Mouse (Mus musculus) bone marrow, adult 2 months (tissue): ENCODE data around the gene Man1c1.

Source experiments
- CTCF ChIP-seq: fragments of 200-500 bp; IDR thresholded peaks from 2 replicates; pipeline ENCODE4 v1.5.1; 2011; ENCODE audit warnings: low read length, control low read depth; ENCODE audit not compliant: control insufficient read depth, insufficient read depth
- POLR2A ChIP-seq: fragments of 200-500 bp; IDR thresholded peaks from 2 replicates; pipeline ENCODE4 v1.6.1; 2011; ENCODE audit warnings: low read depth, mild to moderate bottlenecking, control low read depth, low read length, borderline replicate concordance; ENCODE audit not compliant: control insufficient read depth

- no peak for TF ChIP-seq POLR2A
- no peak for TF ChIP-seq CTCF
These were observed 133.2 kb downstream of the Man1c1 start for GRCm38 (mm10) chr4:134570704-134571451.
